Mouse (Mus musculus) brain, adult 10 weeks (tissue): ENCODE measurements around the gene Ttn. TPM values are rescaled to one million over a fixed set of nuclear protein-coding genes. Genes with fewer than 3 reads are reported as not detected.

ENCODE experiments used
- polyA plus RNA-seq: library from polyadenylated mRNA; stranded (reverse); fragments of 350-450 nt; fragmentation: Illumina TruSeq; extraction: RNeasy Lipid Tissue Mini Kit (QIAGEN cat#74804); gene quantifications from one replicate; pipeline ENCODE4 v1.2.3, GENCODE M21; 2015; ENCODE audit warnings: low read depth, low replicate concordance

Gene Ttn
- polyA plus RNA-seq, result 0.21 TPM

GRCm38 (mm10) chr2:76982391-76983145 is at the start of gene Ttn:
Gene Ttn, minus strand, starts transcription at chr2:76982547.

GRCm38 (mm10) chr2:76674725-76675427 is 307.5 kb downstream of the Ttn start, which contains the start of gene Plekha3:
Gene Plekha3, plus strand, starts transcription at chr2:76675281.

GRCm38 (mm10) chr2:76672966-76673392 is 309.4 kb downstream of the Ttn start, which contains the start of gene Fkbp7:
Gene Fkbp7, minus strand, starts transcription at chr2:76673116.

Other genes with a start within 250 kb of the Ttn start
- gene Ccdc141, start 188.1 kb upstream of the Ttn start, polyA plus RNA-seq, result 10.4 TPM